Mouse (Mus musculus) layer of hippocampus, postnatal 14 days (tissue): ENCODE measurements around the gene Il17rd. TPM values are rescaled to one million over a fixed set of nuclear protein-coding genes. Genes with fewer than 3 reads are reported as not detected.

Experiments used
- DNase-seq, 2 experiments: peaks; one replicate each; pipeline ENCODE4 v3.0.0; 2021 to 2022; ENCODE audit warnings: low spot score in 2 of 2, mixed read lengths in 1 of 2
- total RNA-seq, 2 experiments: library from RNA; stranded (reverse); gene quantifications; 2 replicates each; pipeline ENCODE4 v1.2.3; 2021

The Il17rd gene
- total RNA-seq, 2 experiments from 2014 or later: 3.9 to 4.3 TPM

DNA sequence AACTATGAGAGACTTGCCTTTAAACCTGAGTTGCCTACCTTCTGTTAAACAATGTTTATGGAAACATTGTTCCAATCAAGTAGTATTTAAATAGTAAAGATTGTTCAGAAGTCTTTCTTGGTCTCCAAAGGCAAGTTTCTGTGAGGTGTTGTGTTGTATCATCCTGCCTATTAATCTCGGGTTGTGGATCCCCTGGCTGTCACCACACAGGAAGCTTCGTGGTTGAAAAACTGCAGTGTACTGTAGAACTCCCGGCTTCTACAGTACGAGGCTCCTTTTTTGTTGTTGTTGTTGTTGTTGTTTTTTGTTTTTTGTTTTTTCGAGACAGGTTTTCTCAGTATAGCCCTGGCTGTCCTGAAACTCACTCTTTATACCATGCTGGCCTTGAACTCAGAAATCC lies 46.7 kb downstream of the Il17rd start:
- no peak for DNase-seq

DNA sequence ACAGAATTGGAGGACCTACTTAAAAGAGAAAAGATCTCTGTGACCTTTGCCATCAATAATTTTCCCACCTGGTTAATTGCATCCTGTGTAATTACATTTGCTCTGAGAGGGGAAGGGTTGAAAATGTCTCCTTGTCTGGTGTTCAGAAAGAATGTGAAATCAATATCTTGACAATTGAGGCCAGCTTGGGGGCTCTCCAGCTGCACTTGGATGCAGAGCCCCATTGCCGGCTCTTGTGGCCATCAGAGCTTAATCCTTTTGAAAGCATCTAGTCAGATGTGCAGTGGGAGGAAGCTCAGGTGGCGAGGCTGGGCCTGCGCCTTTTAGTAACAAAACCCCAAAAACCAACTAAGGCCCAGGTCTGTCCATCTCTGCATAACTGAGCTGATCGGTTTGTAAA lies 47.3 kb downstream of the Il17rd start:
- no peak for DNase-seq

GRCm38 (mm10) chr14:27094247-27094646 lies 55.5 kb downstream of the Il17rd start:
- DNase-seq: no peak

GRCm38 (mm10) chr14:27096133-27096532 lies 57.4 kb downstream of the Il17rd start:
- DNase-seq: no peak

DNA sequence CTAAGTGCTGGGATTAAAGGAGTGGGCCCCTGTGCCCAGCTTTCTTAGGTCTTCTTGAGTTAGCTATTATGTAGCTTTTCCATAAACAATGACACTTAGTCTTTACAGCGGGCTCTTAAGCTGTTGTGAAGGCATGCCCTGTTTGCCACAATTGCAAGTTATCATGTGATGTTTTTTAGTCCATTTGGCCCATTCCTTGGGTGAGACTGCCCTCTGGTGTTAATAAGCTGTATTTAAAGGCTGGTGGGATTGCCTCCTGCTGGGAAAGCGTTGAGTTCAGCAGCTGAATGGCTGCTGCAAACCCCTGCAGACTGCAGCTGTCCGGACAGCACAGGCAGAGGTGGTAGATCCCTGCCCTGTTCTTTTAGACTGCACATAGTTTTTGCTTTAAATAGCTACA lies 58.0 kb downstream of the Il17rd start:
- peak; percentile 79 to 88 for DNase-seq

DNA sequence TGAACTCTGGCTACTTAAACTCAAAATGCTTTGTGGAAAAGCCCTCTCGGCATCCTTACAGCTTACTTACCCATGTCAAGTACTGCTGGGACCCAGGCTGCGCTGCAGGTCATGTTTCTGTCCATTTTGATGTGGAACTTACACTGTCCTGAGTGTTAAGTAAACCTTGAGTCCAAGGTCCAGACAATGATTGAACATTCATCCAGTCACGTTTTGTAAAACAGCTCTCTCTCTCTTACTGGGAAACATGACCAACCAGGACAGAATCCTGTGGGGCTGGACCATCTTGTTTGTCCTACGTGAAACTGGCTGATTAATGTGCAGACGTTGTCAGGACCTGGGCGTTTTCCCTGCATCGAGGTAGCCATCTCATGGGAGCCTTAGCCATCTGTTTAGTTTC lies 63.0 kb downstream of the Il17rd start:
- DNase-seq: no peak

DNA sequence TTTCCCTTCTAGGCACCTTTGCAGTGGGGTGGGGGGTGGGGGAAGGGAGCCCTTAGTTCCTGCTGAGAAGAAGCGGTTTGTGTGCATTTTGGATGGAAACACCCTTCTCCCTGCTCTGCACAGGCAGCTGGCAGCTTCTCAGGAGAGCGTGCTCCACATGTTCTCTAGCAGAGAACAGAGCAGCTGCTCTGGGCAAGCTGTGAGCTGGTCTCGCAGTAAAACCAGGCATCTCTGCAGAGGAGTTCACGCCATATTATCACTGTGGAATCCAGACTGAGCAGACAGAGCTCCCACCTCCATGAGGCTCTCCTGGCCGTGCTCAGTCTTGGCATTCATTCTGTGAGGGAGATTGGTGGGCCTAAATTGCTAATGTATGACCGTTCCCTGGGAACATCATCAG lies 64.0 kb downstream of the Il17rd start:
- DNase-seq: peak; percentile 48

GRCm38 (mm10) chr14:27105731-27106457 lies 67.2 kb downstream of the Il17rd start:
- DNase-seq: peak in 1 of 2 experiments; percentile 46

GRCm38 (mm10) chr14:27108748-27109504 lies 70.2 kb downstream of the Il17rd start:
- no peak for DNase-seq

DNA sequence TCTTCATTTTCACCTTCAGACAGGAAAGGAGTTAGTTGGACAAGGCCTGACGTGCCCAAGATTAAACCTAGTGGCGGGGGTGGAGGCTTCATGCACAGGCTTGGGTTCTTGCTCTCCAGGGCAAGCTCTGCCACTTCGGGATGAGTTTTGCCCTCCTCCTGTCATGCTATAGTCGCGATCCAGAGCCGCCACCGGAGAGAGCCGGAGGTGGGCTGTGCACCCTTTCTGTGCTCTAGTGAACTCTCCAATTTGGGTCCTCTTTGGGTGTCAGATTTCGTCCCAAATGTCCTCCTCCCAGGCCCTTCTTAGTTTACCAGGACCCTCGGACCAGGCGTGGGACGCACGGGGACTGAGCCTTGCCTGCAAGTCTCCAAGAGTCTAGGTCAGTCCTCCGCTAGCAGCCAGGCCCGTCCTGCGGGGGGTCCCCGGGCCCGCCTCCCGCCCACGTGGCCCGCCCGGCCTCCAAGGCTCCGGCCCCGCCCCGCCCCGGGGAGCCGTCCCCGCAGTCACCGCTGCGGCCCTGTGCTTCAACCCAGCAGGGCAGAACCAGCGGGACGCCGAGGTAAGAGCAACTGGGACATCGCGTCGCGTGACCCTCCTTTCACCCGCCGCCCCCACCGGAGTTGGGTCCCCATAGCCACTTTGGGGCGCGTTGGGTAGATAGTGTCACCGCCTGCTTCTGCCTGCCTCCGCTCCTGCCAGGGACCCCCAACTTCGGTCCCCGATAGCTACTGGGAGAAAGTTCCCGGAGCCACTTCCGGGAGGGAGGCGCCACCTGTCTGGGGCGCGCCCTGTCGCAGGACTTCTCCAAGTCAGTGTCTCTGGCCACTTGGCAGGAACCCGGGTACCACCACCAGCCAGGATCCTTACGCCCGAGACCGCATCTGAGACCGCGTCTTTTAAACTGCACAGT lies 75.9 kb downstream of the Il17rd start, which contains the start of gene Arhgef3:
Arhgef3 (plus strand) TSS at position 538 of the 913 bp plus-strand sequence.
- DNase-seq: no peak

DNA sequence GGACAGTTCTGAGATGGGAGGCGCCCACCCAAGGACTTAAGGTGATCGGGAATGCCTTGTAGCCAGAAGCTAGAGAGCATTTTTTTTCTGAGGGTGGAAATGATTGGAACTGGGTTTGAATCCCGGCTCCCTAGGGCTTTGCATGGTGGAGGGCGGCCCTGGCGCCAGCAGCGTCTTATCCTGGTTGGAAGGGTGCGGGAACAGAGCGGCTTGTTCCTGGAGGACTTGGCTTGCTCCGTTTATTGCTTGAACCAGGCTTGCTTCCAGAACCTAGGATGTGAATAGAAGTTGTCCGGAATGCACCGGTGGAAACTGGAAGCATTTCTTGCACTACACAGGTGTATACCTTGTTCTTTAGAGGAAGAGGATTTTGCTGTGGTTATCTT lies 76.5 kb downstream of the Il17rd start:
- DNase-seq: no peak

- no peak for DNase-seq
These were observed 77.2 kb downstream of the Il17rd start for GRCm38 (mm10) chr14:27115991-27116390.

- no peak for DNase-seq
These were observed 77.9 kb downstream of the Il17rd start for GRCm38 (mm10) chr14:27116577-27117165.

GRCm38 (mm10) chr14:27118546-27118945 lies 79.8 kb downstream of the Il17rd start:
- DNase-seq: no peak

DNA sequence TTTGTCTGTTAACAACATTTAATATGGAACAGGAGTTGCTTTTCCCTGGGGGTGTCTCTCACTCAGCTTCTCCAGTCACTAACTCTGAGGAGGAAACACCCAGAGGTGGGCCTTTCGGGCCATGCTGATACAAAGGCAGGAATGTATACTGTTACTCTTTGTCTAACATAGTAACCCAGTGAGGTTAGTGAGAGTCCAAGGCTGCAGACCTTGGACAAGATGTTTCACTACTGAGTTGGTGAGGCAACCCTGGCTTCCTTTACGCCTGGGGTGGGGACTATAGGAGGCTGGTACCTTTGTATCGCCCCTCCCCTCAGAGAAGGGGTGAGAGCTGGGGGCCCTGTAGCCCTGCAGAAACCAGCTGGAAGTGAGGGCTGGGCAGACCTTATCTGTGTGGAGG lies 83.9 kb downstream of the Il17rd start:
- DNase-seq: no peak

- no peak for DNase-seq
These were observed 84.8 kb downstream of the Il17rd start for GRCm38 (mm10) chr14:27123543-27123942.

DNA sequence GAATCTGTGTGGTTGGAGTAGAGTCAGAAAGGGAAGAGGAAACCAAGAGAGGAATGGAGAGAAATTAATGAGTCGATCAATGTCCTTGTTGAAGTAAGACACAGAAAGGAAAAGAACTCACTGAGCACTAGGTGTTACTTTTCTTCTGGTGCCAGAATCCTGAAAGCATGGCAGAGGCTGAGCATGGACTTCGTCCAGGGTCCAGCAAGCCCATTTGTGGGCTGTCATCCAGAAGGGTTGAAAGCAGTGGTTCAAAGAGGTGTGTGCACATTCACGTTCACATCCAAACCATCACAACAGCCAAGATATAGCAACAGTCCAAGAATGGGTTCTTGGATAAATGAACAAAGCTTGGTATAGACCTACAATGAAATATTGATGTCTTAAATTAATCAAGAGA lies 91.3 kb downstream of the Il17rd start:
- DNase-seq: no peak

DNA sequence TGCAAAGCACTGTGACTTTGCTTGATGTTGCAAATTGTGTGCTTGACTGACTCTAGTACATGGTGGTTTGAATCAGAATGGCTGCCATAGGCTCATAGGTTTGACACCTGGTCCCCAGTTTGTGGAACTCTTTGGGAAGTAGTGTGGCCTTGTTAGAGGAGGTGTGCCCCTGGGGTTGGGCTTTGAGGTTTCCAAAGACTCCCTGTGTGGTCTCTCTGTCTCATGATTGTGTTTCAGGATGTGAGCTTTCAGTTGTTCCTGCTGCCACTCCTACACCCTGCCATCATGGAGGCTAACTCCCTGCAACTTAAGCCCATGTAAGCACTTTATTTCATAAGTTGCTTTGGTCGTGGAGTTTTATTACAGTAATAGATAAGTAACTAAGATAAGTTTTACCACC lies 91.9 kb downstream of the Il17rd start:
- DNase-seq: no peak

- no peak for DNase-seq
These were observed 92.8 kb downstream of the Il17rd start for GRCm38 (mm10) chr14:27131521-27131920.

DNA sequence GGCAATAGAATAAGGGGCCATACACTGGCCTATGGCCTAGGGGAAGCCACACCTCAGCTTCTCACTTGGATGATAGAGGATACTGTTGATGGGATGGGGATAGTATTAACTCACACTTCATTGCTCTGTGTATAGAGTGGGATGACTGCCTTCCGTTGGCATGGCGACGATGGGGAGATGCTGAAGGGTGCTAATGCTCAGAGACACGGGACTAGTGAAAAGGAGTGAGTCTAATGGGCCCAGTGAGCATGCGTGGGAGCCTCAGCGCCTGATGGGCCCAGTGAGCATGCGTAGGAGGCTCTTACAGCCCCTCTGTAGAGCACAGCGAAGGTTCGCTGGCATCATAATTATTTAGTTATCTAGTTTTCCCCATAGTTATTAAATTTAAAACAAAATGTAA lies 100.2 kb downstream of the Il17rd start:
- DNase-seq: peak in 1 of 2 experiments; percentile 37

DNA sequence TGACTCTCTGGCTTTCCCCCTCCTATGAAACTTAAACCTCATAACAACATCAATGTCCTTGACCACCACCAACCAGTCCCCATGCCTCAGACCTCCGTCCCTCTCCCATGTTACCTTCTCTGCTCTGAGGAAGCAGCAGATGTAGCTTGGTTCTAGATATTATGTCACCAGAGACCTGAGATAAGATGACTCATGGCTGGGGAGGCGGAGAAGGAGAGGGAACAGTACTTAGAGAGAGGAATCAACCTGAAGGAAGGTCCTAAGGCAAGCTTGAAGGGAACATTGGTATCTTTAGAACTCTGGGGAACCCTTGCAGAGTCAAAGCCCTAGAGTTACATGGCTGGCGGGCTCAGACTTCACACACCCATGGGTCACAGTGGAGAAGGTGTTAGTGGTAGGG lies 101.2 kb downstream of the Il17rd start:
- no peak for DNase-seq
